Mouse (Mus musculus): ENCODE measurements around the gene Sco1. TPM values are rescaled to one million over a fixed set of nuclear protein-coding genes. Genes with fewer than 3 reads are reported as not detected.

Gene Sco1
- total and polyA plus RNA-seq, 3 experiments = 15.4 to 32.7 (median 20.4) TPM

- no peak for DNase-seq (ENCODE audit: extremely low read depth)
- peaks cover 3% of the 10 kb centered on the region for H3K27me3 ChIP-seq (replicated peaks)
- H3K36me3 ChIP-seq (replicated peaks in 1 of 2; ENCODE audit: control insufficient read depth in 1 of 2, insufficient read depth in 1 of 2, low read length in 1 of 2) = peaks cover 29 to 55% of the 10 kb centered on the region in 2 experiments
- in situ Hi-C loops (cut with MboI; ENCODE audit: low pct_ligation_motif_present, low pct_unique_long_range_greater_than_20kb, low sequenced_read_pairs) (no loop called here), dilution Hi-C loops (cut with MboI; ENCODE audit: extremely low pct_ligation_motif_present, extremely low pct_unique_long_range_greater_than_20kb, low sequenced_read_pairs) (no loop called here)
- H3K79me2 ChIP-seq (replicated peaks; ENCODE audit: control insufficient read depth, extremely low read depth, insufficient read depth, poor library complexity, severe bottlenecking) = no peaks in the 10 kb centered on the region
- no peaks in the 10 kb centered on the region for H3K9me3 ChIP-seq (replicated peaks; ENCODE audit: low read length)
- H3K4me3 ChIP-seq (replicated peaks in 1 of 3; ENCODE audit: low read depth in 2 of 3, low read length in 2 of 3, poor library complexity in 1 of 3) = no peak overlapping the region
- no peak overlapping the region for H3K4me2 ChIP-seq (ENCODE audit: insufficient read depth, low read depth, poor library complexity, severe bottlenecking)
- peaks cover 0 to 2% of the 10 kb centered on the region in 2 experiments; a peak in 2 of 4 replicates for H3K4me1 ChIP-seq (ENCODE audit: control insufficient read depth in 1 of 2, insufficient read depth in 2 of 2)
- no peak overlapping the region for H3K27ac ChIP-seq (ENCODE audit: insufficient read depth, low read depth)
- H3K9ac ChIP-seq (ENCODE audit: insufficient read depth, low read depth) = no peak overlapping the region
- TF ChIP-seq POLR2AphosphoS2 (IDR thresholded peaks at IDR 0.05; ENCODE audit: low read depth, low read length) = 0 out of 2 replicates have a peak, but pooled peaks have one; percentile 52
- no peak for TF ChIP-seq MAZ (IDR thresholded peaks at IDR 0.05; ENCODE audit: low read depth, low read length)
Measured at GRCm38 (mm10) chr11:67067741-67068140, 15.3 kb downstream of the Sco1 start.

- H3K36me3 ChIP-seq (replicated peaks in 1 of 2; ENCODE audit: control insufficient read depth in 1 of 2, insufficient read depth in 1 of 2, low read length in 1 of 2) = peaks cover 0 to 10% of the 10 kb centered on the region in 2 experiments
- no peak overlapping the region for H3K4me2 ChIP-seq (ENCODE audit: insufficient read depth, low read depth, poor library complexity, severe bottlenecking)
- H3K79me2 ChIP-seq (replicated peaks; ENCODE audit: control insufficient read depth, extremely low read depth, insufficient read depth, poor library complexity, severe bottlenecking) = no peaks in the 10 kb centered on the region
- H3K4me3 ChIP-seq (replicated peaks in 1 of 3; ENCODE audit: low read depth in 2 of 3, low read length in 2 of 3, poor library complexity in 1 of 3) = no peak overlapping the region
- in situ Hi-C loops (cut with MboI; ENCODE audit: low pct_ligation_motif_present, low pct_unique_long_range_greater_than_20kb, low sequenced_read_pairs) (no loop called here), dilution Hi-C loops (cut with MboI; ENCODE audit: extremely low pct_ligation_motif_present, extremely low pct_unique_long_range_greater_than_20kb, low sequenced_read_pairs) (no loop called here)
- DNase-seq (ENCODE audit: extremely low read depth) = no peak
- no peak overlapping the region for H3K27ac ChIP-seq (ENCODE audit: insufficient read depth, low read depth)
- TF ChIP-seq MAZ (IDR thresholded peaks at IDR 0.05; ENCODE audit: low read depth, low read length) (no peak), SIN3A (IDR thresholded peaks at IDR 0.05; ENCODE audit: low read length) (no peak), MAFK (IDR thresholded peaks at IDR 0.05; ENCODE audit: insufficient replicate concordance, low read length) (no peak), ELF1 (IDR thresholded peaks at IDR 0.05; ENCODE audit: low read depth, low read length) (no peak), MEF2A (IDR thresholded peaks at IDR 0.05; ENCODE audit: borderline replicate concordance, low read depth, low read length) (no peak), JUND (conservative IDR thresholded peaks at IDR 0.05; ENCODE audit: low read depth, low read length) (no peak), CHD2 (IDR thresholded peaks at IDR 0.05; ENCODE audit: low read length) (no peak), POLR2AphosphoS2 (IDR thresholded peaks at IDR 0.05; ENCODE audit: low read depth, low read length) (no peak), ETS1 (conservative IDR thresholded peaks at IDR 0.05; ENCODE audit: low read depth, low read length) (no peak), MAX (IDR thresholded peaks at IDR 0.05; ENCODE audit: low read length) (no peak), POLR2A (IDR thresholded peaks at IDR 0.05; ENCODE audit: low read depth, low read length) (no peak), MYC (IDR thresholded peaks at IDR 0.05; ENCODE audit: low read depth, low read length) (no peak), CTCF (conservative IDR thresholded peaks at IDR 0.05 in 1 of 2, IDR thresholded peaks at IDR 0.05 in 1 of 2; ENCODE audit: low read depth in 2 of 2, low read length in 2 of 2) (no peak), RAD21 (IDR thresholded peaks at IDR 0.05; ENCODE audit: low read depth, low read length) (no peak)
- peaks cover 21% of the 10 kb centered on the region for H3K27me3 ChIP-seq (replicated peaks)
- H3K9me3 ChIP-seq (replicated peaks; ENCODE audit: low read length) = no peaks in the 10 kb centered on the region
- no peak overlapping the region for H3K9ac ChIP-seq (ENCODE audit: insufficient read depth, low read depth)
- H3K4me1 ChIP-seq (ENCODE audit: control insufficient read depth in 1 of 2, insufficient read depth in 2 of 2) = peaks cover 2 to 3% of the 10 kb centered on the region in 2 experiments; a peak in 2 of 4 replicates
Measured at GRCm38 (mm10) chr11:67072615-67073130, 20.2 kb downstream of the Sco1 start.

GRCm38 (mm10) chr11:67075036-67075435 is 22.6 kb downstream of the Sco1 start:
- TF ChIP-seq MAFK (IDR thresholded peaks at IDR 0.05; ENCODE audit: insufficient replicate concordance, low read length) (no peak), HCFC1 (IDR thresholded peaks at IDR 0.05; ENCODE audit: low read depth, low read length) (no peak), RCOR1 (conservative IDR thresholded peaks at IDR 0.05; ENCODE audit: low read depth, low read length) (no peak), ZKSCAN1 (IDR thresholded peaks at IDR 0.05; ENCODE audit: borderline replicate concordance, low read depth, low read length) (no peak), NELFE (IDR thresholded peaks at IDR 0.05; ENCODE audit: low read depth, low read length) (no peak), POLR2A (IDR thresholded peaks at IDR 0.05; ENCODE audit: low read depth, low read length) (no peak), MAX (IDR thresholded peaks at IDR 0.05; ENCODE audit: low read length) (no peak), JUN (IDR thresholded peaks at IDR 0.05; ENCODE audit: insufficient read depth, low read depth, low read length) (no peak), E2F4 (IDR thresholded peaks at IDR 0.05; ENCODE audit: insufficient replicate concordance, low read depth, low read length) (no peak), GABPA (IDR thresholded peaks at IDR 0.05; ENCODE audit: insufficient replicate concordance, low read depth, low read length) (no peak), TCF12 (IDR thresholded peaks at IDR 0.05; ENCODE audit: low read depth, low read length) (no peak), RAD21 (IDR thresholded peaks at IDR 0.05; ENCODE audit: low read depth, low read length) (no peak), MEF2A (IDR thresholded peaks at IDR 0.05; ENCODE audit: borderline replicate concordance, low read depth, low read length) (no peak), PAX5 (IDR thresholded peaks at IDR 0.05; ENCODE audit: low read length) (no peak)
- in situ Hi-C loops (cut with MboI; ENCODE audit: low pct_ligation_motif_present, low pct_unique_long_range_greater_than_20kb, low sequenced_read_pairs) = loop anchor here (5.0 kb wide), 1 partner anchor 168 kb away; no protein-coding TSS in a partner anchor
- H3K27me3 ChIP-seq (replicated peaks) = peaks cover 38% of the 10 kb centered on the region
- H3K4me2 ChIP-seq (ENCODE audit: insufficient read depth, low read depth, poor library complexity, severe bottlenecking) = no peak overlapping the region
- DNase-seq (ENCODE audit: extremely low read depth) = no peak
- H3K4me3 ChIP-seq (replicated peaks in 1 of 3; ENCODE audit: low read depth in 2 of 3, low read length in 2 of 3, poor library complexity in 1 of 3) = no peak overlapping the region
- H3K79me2 ChIP-seq (replicated peaks; ENCODE audit: control insufficient read depth, extremely low read depth, insufficient read depth, poor library complexity, severe bottlenecking) = no peaks in the 10 kb centered on the region
- dilution Hi-C loops (cut with MboI; ENCODE audit: extremely low pct_ligation_motif_present, extremely low pct_unique_long_range_greater_than_20kb, low sequenced_read_pairs) = no loop called here
- H3K9ac ChIP-seq (ENCODE audit: insufficient read depth, low read depth) = no peak overlapping the region
- H3K27ac ChIP-seq (ENCODE audit: insufficient read depth, low read depth) = no peak overlapping the region
- no peaks in the 10 kb centered on the region for H3K9me3 ChIP-seq (replicated peaks; ENCODE audit: low read length)
- H3K4me1 ChIP-seq (ENCODE audit: control insufficient read depth in 1 of 2, insufficient read depth in 2 of 2) = peaks cover 0 to 3% of the 10 kb centered on the region in 2 experiments; a peak in 1 of 4 replicates
- H3K36me3 ChIP-seq (replicated peaks in 1 of 2; ENCODE audit: control insufficient read depth in 1 of 2, insufficient read depth in 1 of 2, low read length in 1 of 2) = no peaks in the 10 kb centered on the region
